Mouse (Mus musculus): ENCODE data around the gene Ppp5c. TPM values are rescaled to one million over a fixed set of nuclear protein-coding genes. Genes with fewer than 3 reads are reported as not detected.
A peak's percentile ranks its signal among the peaks of the same experiment; 100 is the strongest.

The Ppp5c gene
- total and polyA plus RNA-seq, 2 experiments from 2014 or later = 65.7 to 137 TPM

DNA sequence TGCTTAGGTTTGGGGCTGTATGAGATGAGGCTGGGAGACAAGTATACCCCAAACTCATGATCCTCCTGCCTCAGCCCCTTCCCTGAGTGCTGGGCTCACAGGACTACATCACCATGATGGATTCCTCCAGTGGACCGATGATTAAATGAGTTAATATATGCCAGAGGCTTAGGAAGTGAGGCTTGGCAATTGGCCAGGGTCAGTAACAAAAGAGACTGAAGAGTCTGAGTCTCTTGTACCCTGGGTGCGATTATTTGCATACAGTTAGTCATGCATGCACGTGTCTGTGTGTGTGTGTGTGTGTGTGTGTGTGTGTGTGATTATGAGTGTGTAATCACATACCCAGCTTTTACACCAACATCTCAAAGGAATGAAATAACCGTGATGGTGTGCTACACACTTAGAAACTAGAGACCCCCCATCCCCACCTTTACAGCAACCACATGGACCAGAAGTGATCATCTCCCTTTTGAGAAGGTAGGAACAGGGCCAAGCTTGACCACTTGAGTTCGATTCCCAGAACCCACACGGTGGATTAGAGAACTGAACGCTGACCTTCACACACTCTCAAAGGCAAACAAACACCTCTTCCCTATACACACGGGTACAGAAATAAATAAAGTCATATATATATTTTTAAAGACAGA lies 31.2 kb upstream of the Ppp5c start:
- WGBS = 19% methylated on average over 8 of the region's 8 CpGs

DNA sequence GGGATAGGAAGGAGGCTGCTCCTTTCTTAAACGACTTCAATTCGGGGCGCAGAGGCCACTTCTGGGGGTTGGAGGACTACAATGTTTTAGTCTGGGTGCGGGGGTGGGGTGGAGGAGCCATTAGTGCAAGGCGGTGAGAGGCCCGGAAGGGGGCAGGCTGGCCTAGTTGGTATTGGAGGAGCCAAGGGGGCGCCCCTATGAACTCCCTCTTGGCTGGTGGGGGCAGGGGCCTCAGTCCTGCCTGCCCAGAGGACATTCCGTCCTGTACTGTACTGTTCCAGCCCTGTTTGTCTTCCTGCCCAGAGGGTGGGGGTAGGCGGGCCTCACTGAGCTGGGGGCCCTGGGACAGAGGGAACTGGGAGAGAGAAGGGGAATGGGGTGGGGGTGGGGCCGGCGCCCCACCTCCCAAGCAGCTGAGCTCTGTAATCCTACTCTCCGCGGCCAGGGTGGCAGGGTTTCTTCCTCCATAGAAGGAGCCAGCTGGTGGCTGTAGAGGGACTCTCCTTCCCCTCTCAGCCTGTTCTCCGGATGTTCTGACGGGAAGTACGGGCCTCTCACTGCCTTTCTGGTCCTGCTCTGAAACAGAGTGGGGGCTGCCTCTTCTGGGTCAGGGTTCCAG lies 30.5 kb upstream of the Ppp5c start:
- H3K4me3 ChIP-seq (ENCODE audit: low read depth, low read length) = no peak overlapping the region
- H3K9ac ChIP-seq = no peak overlapping the region
- peak; percentile 41 for TF ChIP-seq CTCF (IDR thresholded peaks at IDR 0.05; ENCODE audit: low read depth)
- H3K27ac ChIP-seq (ENCODE audit: low read depth, low read length) = peak overlapping the region; percentile 75
- no peaks in the 10 kb centered on the region for H3K9me3 ChIP-seq (ENCODE audit: low read length)
- peaks cover 15% of the 10 kb centered on the region; the same call in 1 of the 2 replicates for H3K4me1 ChIP-seq (ENCODE audit: insufficient read depth)
- no peaks in the 10 kb centered on the region for H3K36me3 ChIP-seq (ENCODE audit: insufficient read depth)
- ATAC-seq (peak; percentile 53), DNase-seq (no peak)
- WGBS = 3% methylated on average over 16 of the region's 16 CpGs
- no peak overlapping the region for H3K4me2 ChIP-seq (ENCODE audit: low read depth)
- H3K27me3 ChIP-seq (ENCODE audit: insufficient read depth, low read length) = no peaks in the 10 kb centered on the region; the same call in 1 of the 2 replicates

More for the DNA sequence above, 31.2 kb upstream of the Ppp5c start:
- Histone ChIP-seq H3K27ac (ENCODE audit: low read depth, low read length) (peak overlapping the region; percentile 75), H3K36me3 (ENCODE audit: insufficient read depth) (no peaks in the 10 kb centered on the region), H3K4me3 (ENCODE audit: low read depth, low read length) (no peak overlapping the region), H3K9ac (no peak overlapping the region), H3K4me1 (ENCODE audit: insufficient read depth) (peaks cover 15% of the 10 kb centered on the region; the same call in 1 of the 2 replicates), H3K4me2 (ENCODE audit: low read depth) (no peak overlapping the region), H3K27me3 (ENCODE audit: insufficient read depth, low read length) (no peaks in the 10 kb centered on the region; the same call in 1 of the 2 replicates), H3K9me3 (ENCODE audit: low read length) (no peaks in the 10 kb centered on the region)
- DNase-seq (no peak), ATAC-seq (no peak)
- no peak for TF ChIP-seq CTCF (IDR thresholded peaks at IDR 0.05; ENCODE audit: low read depth)

DNA sequence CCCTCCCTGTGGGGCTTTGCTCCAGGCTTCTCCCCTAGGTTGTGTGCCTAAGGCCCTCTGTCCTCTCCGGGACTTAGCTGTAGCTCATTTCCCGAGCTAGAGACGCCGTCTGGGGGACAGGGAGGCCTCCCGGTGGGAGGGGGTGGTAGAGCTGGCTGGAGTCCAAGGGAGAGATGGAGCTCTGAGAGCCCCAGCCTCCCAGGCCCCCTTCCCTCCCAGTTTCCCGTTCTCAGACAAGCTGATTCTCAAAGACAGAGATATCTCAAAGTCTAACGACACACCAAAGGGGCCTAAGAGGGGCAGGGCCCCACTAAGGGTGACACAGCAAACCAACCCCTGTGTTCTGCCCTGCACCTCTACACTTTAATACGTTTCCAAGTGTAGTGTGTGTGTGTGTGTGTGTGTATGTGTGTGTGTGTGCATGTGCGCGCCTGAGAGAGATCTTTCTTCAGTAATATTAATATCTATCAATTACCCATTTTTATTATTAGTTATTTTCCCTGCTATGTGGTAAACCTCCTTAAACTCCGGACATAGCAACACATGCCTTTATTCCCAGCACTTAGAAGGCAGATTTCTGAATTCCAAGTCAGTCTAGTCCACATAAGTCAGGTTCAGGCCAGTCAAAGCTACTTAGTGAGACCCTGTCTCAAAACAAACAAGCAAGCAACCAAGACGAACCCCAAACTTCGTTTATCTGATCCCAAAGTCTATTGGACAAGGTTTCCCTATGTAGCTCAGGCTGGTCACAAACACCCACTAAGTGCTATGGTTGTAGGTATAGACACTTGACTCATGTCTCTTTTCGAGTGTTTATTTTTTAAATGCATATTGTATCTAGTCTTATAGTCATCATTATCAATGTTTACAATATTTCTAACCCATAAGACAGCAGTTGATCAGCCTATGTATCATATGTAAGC lies 29.1 kb upstream of the Ppp5c start:
- TF ChIP-seq CTCF (IDR thresholded peaks at IDR 0.05; ENCODE audit: low read depth) = no peak
- no peaks in the 10 kb centered on the region for H3K36me3 ChIP-seq (ENCODE audit: insufficient read depth)
- H3K27me3 ChIP-seq (ENCODE audit: insufficient read depth, low read length) = no peaks in the 10 kb centered on the region
- peak overlapping the region; percentile 88 for H3K4me2 ChIP-seq (ENCODE audit: low read depth)
- peak overlapping the region; percentile 71 for H3K27ac ChIP-seq (ENCODE audit: low read depth, low read length)
- peak; percentile 12; the same call in 1 of the 2 replicates for ATAC-seq
- WGBS = 29% methylated on average over 14 of the region's 14 CpGs
- H3K9me3 ChIP-seq (ENCODE audit: low read length) = no peaks in the 10 kb centered on the region
- peak overlapping the region; percentile 50 for H3K4me3 ChIP-seq (ENCODE audit: low read depth, low read length)
- peak; percentile 53 for DNase-seq
- peaks cover 15% of the 10 kb centered on the region; the same call in 1 of the 2 replicates for H3K4me1 ChIP-seq (ENCODE audit: insufficient read depth)
- peak overlapping the region; percentile 65 for H3K9ac ChIP-seq

DNA sequence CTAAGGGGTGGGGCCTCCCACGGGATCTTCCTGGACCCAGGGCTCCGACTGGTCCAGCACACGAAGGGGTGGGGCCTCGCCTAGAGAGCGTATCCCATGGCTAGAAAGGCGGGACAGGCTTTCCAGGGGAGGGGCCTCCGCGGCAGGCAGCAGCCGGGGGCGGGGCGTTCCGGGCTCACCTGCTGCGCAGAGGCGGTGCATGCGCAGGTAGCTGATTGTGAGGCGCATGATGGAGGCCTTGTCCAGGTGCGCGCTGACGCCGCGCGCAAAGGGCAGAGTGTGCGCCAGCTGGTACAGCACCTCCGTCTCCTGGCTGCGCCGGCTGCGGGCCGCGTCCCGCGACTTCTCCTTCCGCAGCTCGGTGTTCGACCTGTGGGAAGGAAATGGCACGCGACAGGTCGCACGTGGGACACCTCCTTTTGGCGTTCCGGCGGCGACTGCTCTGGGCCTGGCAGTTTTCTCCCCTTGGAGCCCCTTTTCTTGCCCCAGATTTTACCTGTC lies 28.4 kb upstream of the Ppp5c start:
- H3K27ac ChIP-seq (ENCODE audit: low read depth, low read length) = peak overlapping the region; percentile 71
- DNase-seq = peak; percentile 87
- H3K36me3 ChIP-seq (ENCODE audit: insufficient read depth) = no peaks in the 10 kb centered on the region
- ATAC-seq = peak; percentile 90
- under 1% methylated on average over 41 of the region's 42 CpGs for WGBS
- TF ChIP-seq CTCF (IDR thresholded peaks at IDR 0.05; ENCODE audit: low read depth) = no peak
- peaks cover 15% of the 10 kb centered on the region; the same call in 1 of the 2 replicates for H3K4me1 ChIP-seq (ENCODE audit: insufficient read depth)
- H3K4me2 ChIP-seq (ENCODE audit: low read depth) = peak overlapping the region; percentile 88
- peak overlapping the region; percentile 65 for H3K9ac ChIP-seq
- H3K4me3 ChIP-seq (ENCODE audit: low read depth, low read length) = peak overlapping the region; percentile 50
- H3K9me3 ChIP-seq (ENCODE audit: low read length) = no peaks in the 10 kb centered on the region
- no peaks in the 10 kb centered on the region for H3K27me3 ChIP-seq (ENCODE audit: insufficient read depth, low read length)

DNA sequence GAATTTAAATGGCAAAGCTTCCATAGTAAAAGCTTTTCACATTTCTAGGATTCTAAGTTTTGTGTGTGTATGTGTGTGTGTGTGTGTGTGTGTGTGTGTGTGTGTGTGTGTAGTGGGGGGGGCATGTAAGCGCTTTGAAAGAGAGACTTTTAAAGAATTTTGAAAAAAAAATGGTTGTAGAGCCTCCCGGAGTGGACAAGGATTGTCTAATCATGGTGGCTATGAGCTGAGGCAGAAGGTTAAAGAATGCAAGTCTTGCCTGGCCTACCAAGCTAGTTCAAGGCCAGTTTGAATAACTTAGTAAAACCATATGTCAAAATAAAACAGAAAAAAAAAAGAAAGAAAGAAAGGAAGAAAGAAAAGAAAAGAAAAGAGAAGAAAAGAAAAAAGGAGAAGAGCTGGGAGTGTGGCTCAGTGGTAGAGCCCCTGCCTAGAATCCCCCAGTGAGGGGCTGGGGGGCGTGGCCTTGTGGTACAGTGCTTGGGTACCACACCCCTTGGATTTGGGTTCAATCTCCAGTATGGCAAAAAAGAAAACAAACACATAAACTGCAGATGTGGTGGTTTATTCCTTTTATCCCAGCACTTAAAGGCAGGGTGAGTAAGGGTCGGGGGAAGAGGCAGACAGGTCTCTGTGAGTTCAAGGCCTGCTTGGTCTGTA lies 27.7 kb upstream of the Ppp5c start:
- Histone ChIP-seq H3K4me2 (ENCODE audit: low read depth) (peak overlapping the region; percentile 88), H3K9me3 (ENCODE audit: low read length) (no peaks in the 10 kb centered on the region), H3K27ac (ENCODE audit: low read depth, low read length) (no peak overlapping the region), H3K4me1 (ENCODE audit: insufficient read depth) (peaks cover 10% of the 10 kb centered on the region; the same call in 1 of the 2 replicates), H3K9ac (peak overlapping the region; percentile 65; the same call in 1 of the 2 replicates), H3K36me3 (ENCODE audit: insufficient read depth) (no peaks in the 10 kb centered on the region), H3K4me3 (ENCODE audit: low read depth, low read length) (peak overlapping the region; percentile 50), H3K27me3 (ENCODE audit: insufficient read depth, low read length) (no peaks in the 10 kb centered on the region)
- 94% methylated on average over 4 of the region's 4 CpGs for WGBS
- ATAC-seq = no peak; the same call in 1 of the 2 replicates
- no peak for DNase-seq
- no peak for TF ChIP-seq CTCF (IDR thresholded peaks at IDR 0.05; ENCODE audit: low read depth)

DNA sequence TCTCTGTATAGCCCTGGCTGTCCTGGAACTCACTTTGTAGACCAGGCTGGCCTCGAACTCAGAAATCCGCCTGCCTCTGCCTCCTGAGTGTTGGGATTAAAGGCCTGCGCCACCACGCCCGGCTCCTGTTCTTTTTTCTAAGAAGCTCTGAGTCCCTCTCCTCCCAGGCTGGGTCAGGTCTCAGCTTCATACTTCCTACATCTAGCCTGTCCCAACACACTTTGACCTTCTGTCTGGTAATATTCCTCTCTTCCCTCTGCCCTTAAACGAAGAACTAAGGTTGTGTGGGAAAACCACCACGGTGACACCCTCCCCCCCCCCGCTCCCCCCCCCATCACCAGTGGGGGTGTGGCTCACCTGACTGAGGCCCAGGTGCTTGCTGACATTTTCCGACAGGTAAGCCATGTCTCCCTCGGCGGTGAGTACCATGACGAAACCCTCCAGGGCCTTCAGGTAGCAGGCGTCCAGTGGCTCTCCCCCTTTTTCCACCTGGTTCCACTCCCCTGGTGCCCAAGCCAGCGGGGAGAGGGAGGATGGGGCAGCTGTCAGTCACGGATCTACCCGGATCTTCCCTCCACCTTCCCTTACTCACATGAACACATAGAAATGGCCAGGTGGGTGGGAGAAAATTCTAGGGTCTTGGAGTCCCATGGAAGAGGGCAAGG lies 26.7 kb upstream of the Ppp5c start:
- H3K27ac ChIP-seq (ENCODE audit: low read depth, low read length) = no peak overlapping the region
- H3K4me1 ChIP-seq (ENCODE audit: insufficient read depth) = peaks cover 5% of the 10 kb centered on the region; the same call in 1 of the 2 replicates
- ATAC-seq = no peak
- DNase-seq = no peak
- no peak overlapping the region for H3K9ac ChIP-seq
- no peaks in the 10 kb centered on the region for H3K9me3 ChIP-seq (ENCODE audit: low read length)
- no peaks in the 10 kb centered on the region for H3K36me3 ChIP-seq (ENCODE audit: insufficient read depth)
- H3K27me3 ChIP-seq (ENCODE audit: insufficient read depth, low read length) = no peaks in the 10 kb centered on the region
- no peak overlapping the region for H3K4me3 ChIP-seq (ENCODE audit: low read depth, low read length)
- 90% methylated on average over 16 of the region's 16 CpGs for WGBS
- TF ChIP-seq CTCF (IDR thresholded peaks at IDR 0.05; ENCODE audit: low read depth) = no peak
- no peak overlapping the region for H3K4me2 ChIP-seq (ENCODE audit: low read depth)
